Mouse (Mus musculus): ENCODE results near the gene Smarcd1.

DNA sequence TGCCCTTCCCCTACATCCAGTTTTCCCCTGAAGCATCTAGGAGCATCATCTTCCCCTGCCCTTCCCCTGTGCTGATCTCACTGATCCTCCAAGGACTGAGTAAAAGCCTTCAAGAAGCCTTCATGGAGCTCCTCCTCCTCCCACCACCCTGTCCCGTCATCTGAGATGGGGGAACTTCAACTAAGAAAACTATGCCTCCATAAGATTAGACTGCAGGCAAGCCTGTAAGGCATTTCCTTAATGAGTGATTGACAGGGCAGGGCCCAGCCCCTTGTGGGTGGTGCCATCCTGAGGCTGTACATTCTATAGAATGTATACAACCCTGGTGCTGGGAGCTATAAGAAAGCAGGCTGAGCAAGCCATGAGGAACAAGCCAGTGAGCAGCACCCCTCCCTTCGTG is 43.5 kb upstream of the Smarcd1 start:
- TF ChIP-seq CTCF (IDR thresholded peaks at IDR 0.05; ENCODE audit: extremely low read depth, insufficient read depth, low read length), result no peak
- no peak for TF ChIP-seq POLR2A (IDR thresholded peaks at IDR 0.05; ENCODE audit: extremely low read depth, insufficient read depth, low read length)
